Mouse (Mus musculus) midbrain, postnatal 0 days (tissue): ENCODE results near the gene Evi5l. TPM values are rescaled to one million over a fixed set of nuclear protein-coding genes. Genes with fewer than 3 reads are reported as not detected.
A peak's percentile ranks its signal among the peaks of the same experiment; 100 is the strongest.

Experiments used
- ATAC-seq: fragments of 200-750 bp; cut with Nextera tagmentation; 2 replicates; pipeline ENCODE4 v1.8.0; 2017; ENCODE audit warnings: moderate number of reproducible peaks, mild to moderate bottlenecking, moderate TSS enrichment, moderate library complexity; ENCODE audit not compliant: low FRiP score
- DNase-seq: peaks from one replicate; pipeline ENCODE4 v3.0.0-alpha.2; 2015; ENCODE audit warnings: low spot score
- H3K27ac ChIP-seq: fragments of 300-500 bp; sonication (generic); 2 replicates; pipeline ENCODE4 v1.5.1; 2014; ENCODE audit warnings: low read depth, mild to moderate bottlenecking, low read length, mixed read lengths
- H3K27me3 ChIP-seq: fragments of 300-500 bp; sonication (generic); 2 replicates; pipeline ENCODE4 v1.6.1; 2014; ENCODE audit warnings: low read length, control low read depth, mixed read lengths; ENCODE audit not compliant: insufficient read depth
- H3K36me3 ChIP-seq: fragments of 300-500 bp; sonication (generic); 2 replicates; pipeline ENCODE4 v1.6.1; 2014; ENCODE audit warnings: low read length, control low read depth, mixed read lengths; ENCODE audit not compliant: insufficient read depth
- H3K4me1 ChIP-seq: fragments of 300-500 bp; sonication (generic); 2 replicates; pipeline ENCODE4 v1.6.1; 2014; ENCODE audit warnings: mild to moderate bottlenecking, control low read depth, antibody characterized with exemption, low read length, mixed read lengths; ENCODE audit not compliant: insufficient read depth
- H3K4me2 ChIP-seq: fragments of 300-500 bp; sonication (generic); 2 replicates; pipeline ENCODE4 v1.6.1; 2014; ENCODE audit warnings: low read depth, mild to moderate bottlenecking, low read length, mixed read lengths; ENCODE audit not compliant: poor library complexity, severe bottlenecking
- H3K4me3 ChIP-seq: fragments of 300-500 bp; sonication (generic); 2 replicates; pipeline ENCODE4 v1.5.1; 2014; ENCODE audit warnings: low read depth, mild to moderate bottlenecking, low read length, moderate library complexity
- H3K9ac ChIP-seq: fragments of 300-500 bp; sonication (generic); replicated peaks from 2 replicates; pipeline ENCODE4 v1.6.1; 2014; ENCODE audit warnings: mild to moderate bottlenecking, low read length, moderate library complexity, mixed read lengths; ENCODE audit not compliant: poor library complexity, severe bottlenecking
- H3K9me3 ChIP-seq: fragments of 300-500 bp; sonication (generic); 2 replicates; pipeline ENCODE4 v1.6.1; 2016; ENCODE audit warnings: low read length, control low read depth
- CTCF ChIP-seq: IDR thresholded peaks from 2 replicates; pipeline ENCODE4 v1.5.1; 2016; ENCODE audit warnings: antibody characterized with exemption, mild to moderate bottlenecking
- WGBS: fragments of 180-500 bp; shearing (Covaris S2); extraction: QIAGEN DNeasy Blood & Tissue Kit; methylation state at CpG from one replicate; pipeline ENCODE4 v1.1.7; 2014; 5-methylcytosine and 5-hydroxymethylcytosine counted together
- polyA plus RNA-seq: library from polyadenylated mRNA; unstranded; fragments of >200 nt; fragmentation: Nextera tagmentation; extraction: Ambion mirVana; gene quantifications from 2 replicates; pipeline ENCODE4 v1.2.1, GENCODE M21; 2015
- total RNA-seq: library from RNA; depleted of rRNA; stranded (reverse); fragments of >200 nt; gene quantifications from 2 replicates; pipeline ENCODE4 v1.2.3, GENCODE M21; 2014

Evi5l gene
- total and polyA plus RNA-seq, 2 experiments from 2014 or later, result 108 to 238 TPM

GRCm38 (mm10) chr8:4207016-4207350, 40.6 kb downstream of the Evi5l start:
- Histone ChIP-seq H3K36me3 (peaks cover 52% of the 10 kb centered on the region), H3K27me3 (no peaks in the 10 kb centered on the region), H3K27ac (no peak overlapping the region), H3K4me3 (no peak overlapping the region), H3K4me1 (no peaks in the 10 kb centered on the region), H3K9me3 (no peaks in the 10 kb centered on the region), H3K4me2 (no peak overlapping the region), H3K9ac (no peak overlapping the region)
- WGBS, result 57% methylated on average over 2 of the region's 2 CpGs
- no peak for DNase-seq
- no peak for TF ChIP-seq CTCF
- no peak for ATAC-seq

GRCm38 (mm10) chr8:4211097-4211496, 44.7 kb downstream of the Evi5l start:
- H3K36me3 ChIP-seq, result peaks cover 15% of the 10 kb centered on the region
- no peak overlapping the region for H3K27ac ChIP-seq

GRCm38 (mm10) chr8:4212809-4213209, 46.4 kb downstream of the Evi5l start:
- no peaks in the 10 kb centered on the region for H3K27me3 ChIP-seq
- no peak for TF ChIP-seq CTCF
- H3K4me3 ChIP-seq, result peak overlapping the region; percentile 47
- H3K9ac ChIP-seq, result peak overlapping the region; percentile 64
- ATAC-seq, result no peak
- H3K4me2 ChIP-seq, result peak overlapping the region; percentile 97
- WGBS, result 3% methylated on average over 25 of the region's 25 CpGs
- no peak for DNase-seq
- peaks cover 16% of the 10 kb centered on the region; the same call in 1 of the 2 replicates for H3K4me1 ChIP-seq
- no peaks in the 10 kb centered on the region for H3K9me3 ChIP-seq
- H3K36me3 ChIP-seq, result peaks cover 7% of the 10 kb centered on the region
- H3K27ac ChIP-seq, result peak overlapping the region; percentile 63

More at GRCm38 (mm10) chr8:4211097-4211496, 44.7 kb downstream of the Evi5l start:
- DNase-seq (no peak), ATAC-seq (no peak)
- Histone ChIP-seq H3K9ac (no peak overlapping the region), H3K4me2 (no peak overlapping the region), H3K27me3 (no peaks in the 10 kb centered on the region), H3K4me1 (peaks cover 16% of the 10 kb centered on the region; the same call in 1 of the 2 replicates), H3K9me3 (no peaks in the 10 kb centered on the region), H3K4me3 (no peak overlapping the region)
- TF ChIP-seq CTCF, result peak; percentile 53
- 67% methylated on average over 6 of the region's 6 CpGs for WGBS

- Histone ChIP-seq H3K27ac (peak overlapping the region; percentile 63), H3K4me3 (peak overlapping the region; percentile 47), H3K9me3 (no peaks in the 10 kb centered on the region), H3K4me2 (peak overlapping the region; percentile 97), H3K27me3 (no peaks in the 10 kb centered on the region), H3K4me1 (peaks cover 16% of the 10 kb centered on the region; the same call in 1 of the 2 replicates), H3K9ac (peak overlapping the region; percentile 64), H3K36me3 (peaks cover 7% of the 10 kb centered on the region; the same call in 1 of the 2 replicates)
- WGBS, result 8% methylated on average over 18 of the region's 18 CpGs
- TF ChIP-seq CTCF, result no peak
- DNase-seq (no peak), ATAC-seq (no peak)
Measured at GRCm38 (mm10) chr8:4213210-4214005, 47.0 kb downstream of the Evi5l start.

- Histone ChIP-seq H3K4me2 (peak overlapping the region; percentile 97), H3K4me3 (peak overlapping the region; percentile 47), H3K4me1 (peaks cover 16% of the 10 kb centered on the region; the same call in 1 of the 2 replicates), H3K36me3 (peaks cover 7% of the 10 kb centered on the region; the same call in 1 of the 2 replicates), H3K27me3 (no peaks in the 10 kb centered on the region), H3K9me3 (no peaks in the 10 kb centered on the region), H3K9ac (peak overlapping the region; percentile 64), H3K27ac (peak overlapping the region; percentile 63)
- WGBS, result 18% methylated on average over 32 of the region's 33 CpGs
- ATAC-seq, result no peak
- DNase-seq, result no peak
- TF ChIP-seq CTCF, result no peak
Measured at GRCm38 (mm10) chr8:4214006-4214980, 47.9 kb downstream of the Evi5l start.
